In genomic region chr11:50290486-50291225, GRCm38 (mm10) we compare ENCODE assay signal across 8 mouse cellular contexts. TPM values are rescaled to one million over a fixed set of nuclear protein-coding genes. Genes with fewer than 3 reads are reported as not detected.
A peak's percentile ranks its signal among the peaks of the same experiment; 100 is the strongest.
DNase-seq lines count a peak whose midpoint lies in the region; ATAC-seq and TF ChIP-seq lines count a peak whose summit lies in the region.

No protein-coding gene starts in this region.

- intact Hi-C loops in left cerebral cortex, postnatal 4 days (cut with DNase I) = loop anchor here (10.0 kb wide), 1 partner anchor 94 kb away; no protein-coding TSS in a partner anchor

- ATAC-seq in embryonic facial prominence, embryonic 11.5 days (replicated peaks; ENCODE audit: insufficient number of reproducible peaks, low FRiP score, low TSS enrichment, low read depth) = no peak
- ATAC-seq in intestine, embryonic 14.5 days (replicated peaks; ENCODE audit: low FRiP score, low TSS enrichment, low read depth) = no peak
- ATAC-seq in midbrain, embryonic 14.5 days (ENCODE audit: low FRiP score, low TSS enrichment) = no peak

- no peak overlapping the region for H3K27ac ChIP-seq in embryonic facial prominence, embryonic 11.5 days (replicated peaks; ENCODE audit: low read depth, low read length)
- peak overlapping the region; percentile 99; the same call in 1 of the 2 replicates for H3K27ac ChIP-seq in intestine, embryonic 14.5 days (ENCODE audit: low read depth)
- H3K27ac ChIP-seq in midbrain, embryonic 14.5 days (replicated peaks; ENCODE audit: low read depth, low read length) = peak overlapping the region; percentile 98; the same call in 1 of the 2 replicates

- no peak for DNase-seq in lung, adult 2 months
- no peak for DNase-seq in lung, postnatal 14 days
- peak; percentile 43 for DNase-seq in embryonic facial prominence, embryonic 11.5 days (ENCODE audit: low spot score)
- DNase-seq in intestine, embryonic 14.5 days (ENCODE audit: low spot score) = peak; percentile 52
- peak; percentile 19 for DNase-seq in midbrain, embryonic 14.5 days
- DNase-seq in retina, embryonic 14.5 days (ENCODE audit: low spot score) = no peak
- no peak for DNase-seq in thymus, postnatal 0 days (ENCODE audit: low spot score)
- DNase-seq in left cerebral cortex, postnatal 4 days = no peak

- WGBS in lung, adult 2 months = 5% methylated on average over 20 of the region's 20 CpGs
- 16% methylated on average over 20 of the region's 20 CpGs for WGBS in embryonic facial prominence, embryonic 11.5 days
- WGBS in intestine, embryonic 14.5 days = 12% methylated on average over 20 of the region's 20 CpGs
- 17% methylated on average over 20 of the region's 20 CpGs for WGBS in midbrain, embryonic 14.5 days

- H3K4me1 ChIP-seq in lung, adult 2 months (ENCODE audit: control insufficient read depth, insufficient read depth, low read length) = peaks cover 11% of the 10 kb centered on the region
- H3K4me1 ChIP-seq in embryonic facial prominence, embryonic 11.5 days (ENCODE audit: control insufficient read depth, insufficient read depth, low read length) = no peaks in the 10 kb centered on the region; the same call in 1 of the 2 replicates
- peaks cover 5% of the 10 kb centered on the region for H3K4me1 ChIP-seq in intestine, embryonic 14.5 days (replicated peaks; ENCODE audit: control insufficient read depth, insufficient read depth, low read length)
- H3K4me1 ChIP-seq in midbrain, embryonic 14.5 days (ENCODE audit: control insufficient read depth, insufficient read depth, low read length) = peaks cover 21% of the 10 kb centered on the region

- TF ChIP-seq POLR2A in lung, adult 2 months (IDR thresholded peaks at IDR 0.05; ENCODE audit: borderline replicate concordance, extremely low read depth, low read depth, low read length) = no peak

- H3K9ac ChIP-seq in embryonic facial prominence, embryonic 11.5 days (replicated peaks; ENCODE audit: low read length) = peak overlapping the region; percentile 98
- peak overlapping the region; percentile 99 for H3K9ac ChIP-seq in intestine, embryonic 14.5 days (ENCODE audit: low read length)
- H3K9ac ChIP-seq in midbrain, embryonic 14.5 days (replicated peaks; ENCODE audit: low read length) = peak overlapping the region; percentile 98

- H3K4me2 ChIP-seq in embryonic facial prominence, embryonic 11.5 days (ENCODE audit: low read depth, low read length) = peak overlapping the region; percentile 39
- H3K4me2 ChIP-seq in intestine, embryonic 14.5 days (ENCODE audit: low read length) = peak overlapping the region; percentile 66
- peak overlapping the region; percentile 87 for H3K4me2 ChIP-seq in midbrain, embryonic 14.5 days (ENCODE audit: low read length)

- peaks cover 6% of the 10 kb centered on the region for H3K36me3 ChIP-seq in embryonic facial prominence, embryonic 11.5 days (replicated peaks; ENCODE audit: control insufficient read depth, insufficient read depth, low read depth, low read length)
- H3K36me3 ChIP-seq in intestine, embryonic 14.5 days (ENCODE audit: control insufficient read depth, insufficient read depth, low read length) = peaks cover 27% of the 10 kb centered on the region
- peaks cover 33% of the 10 kb centered on the region for H3K36me3 ChIP-seq in midbrain, embryonic 14.5 days (ENCODE audit: control insufficient read depth, insufficient read depth, low read length)

- TF ChIP-seq CTCF in lung, adult 2 months (IDR thresholded peaks at IDR 0.05; ENCODE audit: insufficient read depth, low read length) = no peak

- no peaks in the 10 kb centered on the region for H3K9me3 ChIP-seq in embryonic facial prominence, embryonic 11.5 days (replicated peaks; ENCODE audit: control insufficient read depth, low read length)
- no peaks in the 10 kb centered on the region for H3K9me3 ChIP-seq in intestine, embryonic 14.5 days (ENCODE audit: control insufficient read depth, low read length)
- H3K9me3 ChIP-seq in midbrain, embryonic 14.5 days (ENCODE audit: control insufficient read depth, low read length) = no peaks in the 10 kb centered on the region

- H3K27me3 ChIP-seq in embryonic facial prominence, embryonic 11.5 days (ENCODE audit: control insufficient read depth, insufficient read depth, low read length) = no peaks in the 10 kb centered on the region
- H3K27me3 ChIP-seq in intestine, embryonic 14.5 days (replicated peaks; ENCODE audit: control insufficient read depth, insufficient read depth, low read length) = no peaks in the 10 kb centered on the region
- H3K27me3 ChIP-seq in midbrain, embryonic 14.5 days (ENCODE audit: control insufficient read depth, insufficient read depth, low read length) = no peaks in the 10 kb centered on the region

- peak overlapping the region; percentile 76 for H3K4me3 ChIP-seq in lung, adult 2 months (replicated peaks; ENCODE audit: extremely low read depth, low read depth, low read length)
- peak overlapping the region; percentile 94 for H3K4me3 ChIP-seq in embryonic facial prominence, embryonic 11.5 days (ENCODE audit: low read depth, low read length)
- H3K4me3 ChIP-seq in intestine, embryonic 14.5 days (ENCODE audit: low read depth, low read length) = peak overlapping the region; percentile 97
- H3K4me3 ChIP-seq in midbrain, embryonic 14.5 days (replicated peaks; ENCODE audit: low read depth, low read length) = peak overlapping the region; percentile 98

RNA-seq across cellular contexts. Expression of gene Maml1, which starts 1.5 kb away (rescaled TPM):
- polyA plus RNA-seq in lung, adult 2 months (2012; rRNA removed) = 19.5 and 22.5 TPM in 2 replicates
- polyA plus RNA-seq in embryonic facial prominence, embryonic 11.5 days (2014; fragmentation: Nextera tagmentation; extraction: Ambion mirVana) = 10.8 and 11.9 TPM in 2 replicates
- 8.5 and 9.1 TPM in 2 replicates for polyA plus RNA-seq in intestine, embryonic 14.5 days (2014; fragmentation: Nextera tagmentation; extraction: Ambion mirVana)
- 5.6 and 5.9 TPM in 2 replicates for polyA plus RNA-seq in midbrain, embryonic 14.5 days (2014; fragmentation: Nextera tagmentation; extraction: Ambion mirVana)
- polyA plus RNA-seq in thymus, postnatal 0 days (2015; fragmentation: Nextera tagmentation; extraction: Ambion mirVana) = 4.7 and 5.3 TPM in 2 replicates
- 10 to 100 TPM; 11.9 to 12.5 TPM for total RNA-seq in left cerebral cortex, postnatal 4 days (2021)

RNA-seq across cellular contexts. Expression of gene Canx, which starts 34.8 kb away (rescaled TPM):
- 38.3 and 62.3 TPM in 2 replicates for polyA plus RNA-seq in lung, adult 2 months (2012; rRNA removed)
- 247 and 265 TPM in 2 replicates for polyA plus RNA-seq in embryonic facial prominence, embryonic 11.5 days (2014; fragmentation: Nextera tagmentation; extraction: Ambion mirVana)
- polyA plus RNA-seq in intestine, embryonic 14.5 days (2014; fragmentation: Nextera tagmentation; extraction: Ambion mirVana) = 246 and 259 TPM in 2 replicates
- 181 and 232 TPM in 2 replicates for polyA plus RNA-seq in midbrain, embryonic 14.5 days (2014; fragmentation: Nextera tagmentation; extraction: Ambion mirVana)
- polyA plus RNA-seq in thymus, postnatal 0 days (2015; fragmentation: Nextera tagmentation; extraction: Ambion mirVana) = 196 and 213 TPM in 2 replicates
- 100 to 1,000 TPM; 377 to 394 TPM for total RNA-seq in left cerebral cortex, postnatal 4 days (2021)

RNA-seq across cellular contexts. Expression of gene Ltc4s, which starts 52.2 kb away (rescaled TPM):
- polyA plus RNA-seq in lung, adult 2 months (2012; rRNA removed) = 106 and 119 TPM in 2 replicates
- polyA plus RNA-seq in embryonic facial prominence, embryonic 11.5 days (2014; fragmentation: Nextera tagmentation; extraction: Ambion mirVana) = 0.36 and 0.57 TPM in 2 replicates
- polyA plus RNA-seq in intestine, embryonic 14.5 days (2014; fragmentation: Nextera tagmentation; extraction: Ambion mirVana) = 3.4 and 4.2 TPM in 2 replicates
- polyA plus RNA-seq in midbrain, embryonic 14.5 days (2014; fragmentation: Nextera tagmentation; extraction: Ambion mirVana) = 1.0 and 2.5 TPM in 2 replicates
- 3.5 and 3.7 TPM in 2 replicates for polyA plus RNA-seq in thymus, postnatal 0 days (2015; fragmentation: Nextera tagmentation; extraction: Ambion mirVana)
- 1 to 10 TPM; 3.1 to 4.1 TPM for total RNA-seq in left cerebral cortex, postnatal 4 days (2021)

Comparison
In these comparisons a context has a peak if more than half of its experiments do, and no peak if none do; other contexts are left out.
1. DNase-seq: peak in embryonic facial prominence, embryonic 11.5 days (single experiment), intestine, embryonic 14.5 days (single experiment) and midbrain, embryonic 14.5 days (single experiment); none in lung, adult 2 months (single experiment), lung, postnatal 14 days (single experiment), retina, embryonic 14.5 days (single experiment), thymus, postnatal 0 days (single experiment) and left cerebral cortex, postnatal 4 days (single experiment).
2. RNA of gene Ltc4s, which starts 52.2 kb away (polyA plus RNA-seq): 106 to 119 TPM in lung, adult 2 months; 3.5 to 3.7 TPM in thymus, postnatal 0 days, 3.4 to 4.2 TPM in intestine, embryonic 14.5 days, 1.0 to 2.5 TPM in midbrain, embryonic 14.5 days and 0.36 to 0.57 TPM in embryonic facial prominence, embryonic 11.5 days; every median in the first group is over 10 times any median in the second.
3. Peak in every context shown above with its lines, with median percentiles within 50 percentile points of each other: H3K4me3 ChIP-seq, H3K4me2 ChIP-seq and H3K9ac ChIP-seq.